14 mouse cellular contexts compared by ENCODE assay signal in genomic region chr5:51494358-51494876, GRCm38 (mm10).
DNase-seq lines count a peak whose midpoint lies in the region; ATAC-seq lines count a peak whose summit lies in the region.
"Had no signal": no experiment of that assay in that cellular context is flagged by ENCODE, and none has a peak within 500 bp of the region (broad histone marks: within the 10 kb centered on the region; RNA-seq: fewer than 3 reads in every experiment).

No protein-coding gene starts in this region.

- DNase-seq in kidney, postnatal 4 days: peak; percentile 19 to 57
- no peak for DNase-seq in kidney, adult 9 months
- DNase-seq in ES-CJ7 (ENCODE audit: low read depth, low spot score) (peak; percentile 8), ZHBTc4 (ENCODE audit: low read depth, low spot score) (peak; percentile 3)
- no peak for DNase-seq in right cerebral cortex, adult 2 months (ENCODE audit: low spot score in 2 of 2)
- DNase-seq in ovary, adult 18-20 months (ENCODE audit: low spot score): no peak
- DNase-seq: adrenal gland, adult 2 months; cerebellum, adult 11-12 months; cerebellum, postnatal 36 days; gastrocnemius, adult 2 months; heart, adult 18-20 months; thymus, adult 18-20 months had no signal

- ATAC-seq in megakaryocyte progenitor cell, adult 5-6 weeks (replicated peaks; ENCODE audit: poor library complexity): peak; percentile 96
- ATAC-seq: inflammation-experienced regulatory T-cells, adult 6 months had no signal

Comparison
In these comparisons a context has a peak if more than half of its experiments do, and no peak if none do; other contexts are left out.
1. DNase-seq: peak in kidney, postnatal 4 days (2 of 2), ES-CJ7 (single experiment) and ZHBTc4 (single experiment); none in kidney, adult 9 months (single experiment), right cerebral cortex, adult 2 months (0 of 2) and ovary, adult 18-20 months (single experiment).